Mouse (Mus musculus) midbrain, embryonic 15.5 days (tissue): ENCODE measurements at regions not wholly inside any gene's neighbourhood (a gene's known extent, or its start where the extent isn't known, plus 50 kb on each side); places are given as distances from the start of the nearest gene placed in this dataset.

Experiments used
- ATAC-seq: fragments of 200-750 bp; cut with Nextera tagmentation; replicated peaks from 2 replicates; pipeline ENCODE4 v1.8.0; 2017; ENCODE audit warnings: moderate TSS enrichment
- H3K27ac ChIP-seq: fragments of 300-500 bp; sonication (generic); 2 replicates; pipeline ENCODE4 v1.5.1; 2015; ENCODE audit warnings: mild to moderate bottlenecking, inconsistent platforms
- H3K27me3 ChIP-seq: fragments of 300-500 bp; sonication (generic); replicated peaks from 2 replicates; pipeline ENCODE4 v1.6.1; 2015; ENCODE audit warnings: inconsistent platforms
- H3K36me3 ChIP-seq: fragments of 300-500 bp; sonication (generic); replicated peaks from 2 replicates; pipeline ENCODE4 v1.6.1; 2015; ENCODE audit warnings: inconsistent platforms
- H3K4me1 ChIP-seq: fragments of 300-500 bp; sonication (generic); 2 replicates; pipeline ENCODE4 v1.6.1; 2015; ENCODE audit warnings: inconsistent platforms
- H3K4me2 ChIP-seq: fragments of 300-500 bp; sonication (generic); 2 replicates; pipeline ENCODE4 v1.6.1; 2015; ENCODE audit warnings: inconsistent platforms, mild to moderate bottlenecking, moderate library complexity
- H3K4me3 ChIP-seq: fragments of 300-500 bp; sonication (generic); 2 replicates; pipeline ENCODE4 v1.5.1; 2015; ENCODE audit warnings: mild to moderate bottlenecking, inconsistent platforms
- H3K9ac ChIP-seq: fragments of 300-500 bp; sonication (generic); 2 replicates; pipeline ENCODE4 v1.6.1; 2015; ENCODE audit warnings: mild to moderate bottlenecking, inconsistent platforms
- H3K9me3 ChIP-seq: fragments of 300-500 bp; sonication (generic); 2 replicates; pipeline ENCODE4 v1.6.1; 2016; ENCODE audit warnings: inconsistent platforms
- WGBS: fragments of 180-500 bp; shearing (Covaris S2); methylation state at CpG from one replicate; pipeline ENCODE4 v1.1.7; 2015; ENCODE audit warnings: mixed read lengths; 5-methylcytosine and 5-hydroxymethylcytosine counted together

DNA sequence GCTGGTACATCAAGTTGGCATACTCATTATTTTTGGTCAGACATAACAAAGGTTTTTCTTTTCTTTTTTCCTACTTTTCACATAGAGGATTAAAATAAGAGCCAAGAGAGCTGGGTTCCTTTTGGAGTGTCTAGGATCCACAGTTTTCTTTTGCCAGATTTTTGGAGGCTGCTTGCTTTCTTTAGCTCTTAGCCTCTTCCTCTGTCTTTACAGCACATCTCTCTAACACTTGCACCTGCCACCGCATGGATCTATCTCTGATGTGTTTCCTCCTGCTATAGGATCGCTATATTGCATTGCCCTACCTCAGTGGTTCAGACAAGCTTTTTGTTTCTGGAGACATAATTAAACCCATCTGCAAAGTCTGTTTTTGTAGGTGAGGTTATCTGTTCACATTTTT lies 339.9 kb downstream of the Rpl10l start:
- WGBS, result 93% methylated on average over 2 of the region's 2 CpGs
- H3K4me3 ChIP-seq, result no peak overlapping the region
- no peak for ATAC-seq

DNA sequence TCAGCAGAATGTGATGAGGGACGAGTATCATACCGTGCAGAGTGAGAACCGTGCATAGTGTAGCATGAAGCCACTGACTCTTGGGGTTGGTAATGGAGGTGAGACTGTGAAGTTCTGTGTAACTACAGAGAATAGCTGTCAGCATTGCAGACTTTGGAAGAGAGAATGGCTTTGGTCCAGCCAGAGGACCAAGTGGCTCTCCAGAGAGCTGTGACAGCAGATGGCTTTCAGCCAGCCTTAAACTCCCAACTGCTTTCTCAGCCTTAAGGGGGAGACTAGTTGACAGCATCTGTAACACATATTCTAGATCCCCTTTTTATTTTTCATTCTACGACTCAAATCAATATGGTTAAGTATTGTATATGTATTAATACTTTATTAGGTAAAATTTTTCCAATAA lies 342.0 kb downstream of the Rpl10l start:
- no peak overlapping the region for H3K9ac ChIP-seq
- H3K4me1 ChIP-seq, result no peaks in the 10 kb centered on the region
- H3K27me3 ChIP-seq, result no peaks in the 10 kb centered on the region

More for the DNA sequence above, 339.9 kb downstream of the Rpl10l start:
- Histone ChIP-seq H3K9me3 (no peaks in the 10 kb centered on the region), H3K9ac (no peak overlapping the region), H3K27ac (no peak overlapping the region), H3K27me3 (no peaks in the 10 kb centered on the region), H3K4me2 (no peak overlapping the region), H3K36me3 (no peaks in the 10 kb centered on the region), H3K4me1 (no peaks in the 10 kb centered on the region)

DNA sequence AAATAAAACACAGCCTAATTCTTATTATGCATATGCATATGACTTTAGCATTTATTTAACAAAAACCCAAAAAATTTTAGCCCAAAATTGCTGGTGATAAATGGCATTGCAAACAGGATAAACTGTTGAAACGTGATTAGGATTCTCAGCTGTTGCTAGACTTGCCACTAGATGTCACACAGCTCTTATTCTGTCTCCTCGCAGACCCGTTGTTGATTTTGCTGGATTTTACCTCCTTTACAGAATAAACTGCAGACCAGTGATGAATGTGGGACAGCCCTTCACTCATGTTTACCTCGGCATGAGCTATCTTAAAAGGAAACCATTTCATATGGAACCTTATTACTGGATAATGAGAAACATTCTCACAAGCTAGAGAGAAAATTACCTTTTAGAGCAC lies 352.4 kb downstream of the Rpl10l start:
- no peak overlapping the region for H3K27ac ChIP-seq
- no peak overlapping the region for H3K9ac ChIP-seq
- WGBS, result 22% methylated on average over 4 of the region's 4 CpGs
- no peaks in the 10 kb centered on the region for H3K27me3 ChIP-seq
- no peaks in the 10 kb centered on the region for H3K36me3 ChIP-seq
- ATAC-seq, result peak; percentile 81
- H3K4me2 ChIP-seq, result no peak overlapping the region
- H3K4me3 ChIP-seq, result no peak overlapping the region
- no peaks in the 10 kb centered on the region for H3K9me3 ChIP-seq
- no peaks in the 10 kb centered on the region for H3K4me1 ChIP-seq

More for the DNA sequence above, 342.0 kb downstream of the Rpl10l start:
- WGBS, result 85% methylated on average over 4 of the region's 4 CpGs
- Histone ChIP-seq H3K4me2 (no peak overlapping the region), H3K27ac (no peak overlapping the region), H3K4me3 (no peak overlapping the region), H3K9me3 (no peaks in the 10 kb centered on the region), H3K36me3 (no peaks in the 10 kb centered on the region)
- ATAC-seq, result no peak

DNA sequence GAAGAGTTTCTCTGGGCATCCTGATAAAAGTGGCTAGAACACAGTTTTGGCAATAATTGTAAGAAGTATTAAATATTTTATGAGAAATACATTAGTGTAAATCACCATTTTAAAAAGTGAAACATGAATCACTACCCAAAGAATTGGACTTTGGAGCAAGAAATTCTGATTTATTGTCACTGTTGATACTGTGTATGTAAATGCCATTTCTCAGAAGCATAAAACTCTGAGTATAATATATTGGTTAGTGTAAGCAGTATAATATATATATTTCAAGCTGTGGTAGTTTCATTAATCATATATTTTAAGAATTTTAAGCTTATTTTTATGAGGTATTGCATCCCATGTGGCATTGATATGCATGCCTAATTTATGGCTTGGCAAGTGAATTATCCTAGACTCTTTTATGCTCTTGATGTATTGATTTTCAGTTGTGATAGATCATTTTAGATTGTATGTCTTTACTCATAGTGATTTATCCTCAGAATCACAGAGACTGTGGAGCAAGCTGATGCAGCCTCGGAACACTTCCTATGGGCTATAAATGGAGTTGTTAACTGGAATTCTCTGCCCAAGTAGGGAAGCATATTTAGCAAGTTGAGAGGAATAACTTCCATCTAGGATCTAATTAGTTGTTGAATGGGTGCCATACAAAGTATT lies 354.4 kb downstream of the Rpl10l start:
- Histone ChIP-seq H3K4me1 (no peaks in the 10 kb centered on the region), H3K27me3 (no peaks in the 10 kb centered on the region), H3K9ac (no peak overlapping the region), H3K36me3 (no peaks in the 10 kb centered on the region), H3K27ac (no peak overlapping the region), H3K9me3 (no peaks in the 10 kb centered on the region), H3K4me2 (no peak overlapping the region), H3K4me3 (no peak overlapping the region)
- no peak for ATAC-seq
- 77% methylated on average over 1 of the region's 1 CpGs for WGBS
